Mouse (Mus musculus) 3T3-L1 (cell line): ENCODE data around the gene Mylk.

Experiments
- DNase-seq: peaks from one replicate; pipeline ENCODE4 v3.0.0-alpha.2; 2015; ENCODE audit warnings: low read depth, low spot score

Gene Mylk

DNA sequence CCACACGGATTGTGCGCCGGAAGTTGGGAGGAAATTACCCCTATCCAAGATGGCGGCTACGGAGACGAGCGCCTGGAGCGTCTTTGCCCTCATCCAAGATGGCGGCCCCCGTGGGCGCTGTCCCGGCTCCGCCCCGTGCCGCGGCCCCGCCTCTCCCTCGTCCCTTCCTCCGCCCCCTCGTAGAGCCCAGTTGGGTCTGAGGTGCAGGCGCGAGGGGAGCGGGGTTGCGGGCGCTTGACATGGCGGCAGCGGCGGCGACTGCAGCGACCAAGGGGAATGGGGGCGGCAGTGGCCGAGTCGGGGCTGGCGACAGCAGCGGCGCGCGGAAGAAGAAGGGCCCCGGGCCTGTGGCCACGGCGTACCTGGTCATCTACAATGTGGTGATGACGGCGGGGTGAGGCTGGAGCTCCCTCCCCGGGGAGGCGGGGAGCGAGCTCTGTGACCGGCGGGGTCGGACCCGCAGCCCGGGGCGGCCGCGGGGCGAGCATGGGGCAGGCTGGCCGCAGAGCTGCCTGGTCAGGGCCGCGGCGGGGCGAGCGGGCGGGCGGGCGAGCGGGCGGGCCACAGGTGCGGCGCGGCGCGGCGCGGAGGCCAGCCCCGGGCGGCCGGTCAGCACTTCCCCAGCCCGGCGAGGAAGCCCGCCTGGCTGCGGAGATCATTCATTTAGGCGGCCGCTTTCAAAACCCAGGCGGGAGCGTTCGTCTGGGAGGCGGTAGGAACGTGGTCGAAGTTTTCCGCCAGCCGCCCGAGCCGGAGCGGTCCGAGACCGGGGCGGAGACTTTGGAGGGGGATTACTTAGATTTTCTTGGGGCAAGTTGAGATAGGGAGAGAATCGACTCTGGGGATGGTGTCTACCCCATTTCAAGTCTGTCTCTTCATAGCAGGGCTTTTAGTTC is 277.5 kb downstream of the Mylk start, which contains the start of gene Hacd2:
TSS of gene Hacd2 (plus strand) at position 187 of the 896 bp plus-strand sequence.
- peak; percentile 97 for DNase-seq

DNA sequence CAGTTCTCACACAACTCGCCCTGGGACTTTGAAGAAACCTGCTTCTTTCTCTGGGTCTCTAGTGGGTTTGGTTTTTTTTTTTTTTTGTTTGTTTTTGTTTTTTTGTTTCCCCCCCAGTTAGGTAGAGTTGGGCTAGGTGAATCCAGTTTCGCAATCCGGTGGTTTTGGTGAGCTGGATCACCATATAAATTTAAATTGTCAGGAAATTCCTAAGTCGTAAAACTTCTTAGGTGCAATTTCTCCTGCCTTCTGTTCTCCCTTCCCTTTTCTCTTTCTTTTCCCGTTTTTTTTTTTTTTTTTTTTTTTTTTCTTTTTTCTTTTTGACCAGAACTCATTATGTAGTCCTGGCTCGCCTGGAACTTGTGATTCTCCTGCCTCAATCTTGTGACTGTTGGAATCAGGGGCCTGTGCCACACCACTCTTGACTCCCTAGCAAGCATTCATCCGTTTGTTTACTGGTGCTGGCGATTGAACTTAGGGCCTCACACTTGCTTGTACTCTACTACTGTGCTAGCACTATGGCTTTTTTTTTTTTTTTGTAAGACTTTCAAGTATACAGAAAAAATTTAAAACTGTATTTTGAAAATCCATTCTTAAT is 278.2 kb downstream of the Mylk start:
- peak; percentile 57 for DNase-seq

DNA sequence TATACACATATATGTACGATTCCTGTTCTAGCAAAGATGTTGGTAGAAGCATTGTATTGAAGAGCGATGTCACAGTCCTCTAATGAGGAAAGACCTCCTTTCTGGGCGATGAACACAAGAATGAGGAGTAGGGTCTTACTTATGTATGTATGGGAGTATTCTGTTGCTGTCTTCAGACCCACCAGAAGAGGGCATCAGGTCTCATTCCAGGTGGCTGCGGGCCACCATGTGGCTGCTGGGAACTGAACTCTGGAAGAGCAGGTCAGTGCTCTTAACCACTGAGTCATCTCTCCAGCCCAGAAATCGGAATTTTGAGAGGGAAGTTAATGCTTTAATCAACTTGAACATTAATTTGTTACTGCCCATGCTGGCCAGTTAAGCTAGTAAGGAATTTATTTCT is 279.3 kb downstream of the Mylk start:
- peak; percentile 74 for DNase-seq

DNA sequence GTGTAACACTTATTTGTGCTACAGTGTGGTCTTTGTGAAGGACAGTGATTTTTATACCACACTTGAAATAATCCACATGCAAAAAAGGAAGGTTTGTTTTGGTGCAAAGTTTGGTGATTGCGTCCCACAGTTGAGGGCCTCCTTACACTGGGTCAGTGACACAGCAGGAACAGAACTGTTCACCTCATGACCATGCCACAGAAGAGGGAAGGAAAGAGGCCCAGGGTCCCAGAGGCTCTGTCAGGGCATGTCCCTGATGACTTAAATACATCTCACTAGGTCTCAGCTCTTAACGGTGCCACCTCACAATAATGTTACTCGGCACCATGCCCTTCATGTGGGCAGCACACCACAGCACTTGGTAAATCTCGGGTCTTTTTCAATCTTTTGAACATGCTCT is 280.3 kb downstream of the Mylk start:
- no peak for DNase-seq

DNA sequence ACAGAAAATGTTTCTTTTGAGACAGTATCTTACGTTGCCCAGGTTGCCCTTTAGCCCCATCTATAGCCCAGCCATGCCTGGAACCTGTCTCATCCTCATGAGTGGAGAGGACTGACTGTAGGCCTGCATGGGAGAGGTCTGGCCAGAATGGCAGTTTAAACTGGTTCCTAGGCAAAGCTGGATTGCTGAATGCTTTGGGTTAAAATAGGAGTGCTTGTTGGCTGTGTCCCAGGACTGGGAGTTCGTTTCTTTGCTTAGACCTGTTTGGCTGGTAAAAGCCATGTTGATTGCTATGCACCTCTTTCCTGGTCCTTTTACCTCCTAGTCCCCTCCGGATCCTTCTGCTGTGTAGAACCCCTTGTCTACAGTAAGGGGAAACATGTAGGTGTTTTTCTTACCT is 288.2 kb downstream of the Mylk start:
- DNase-seq, result no peak

DNA sequence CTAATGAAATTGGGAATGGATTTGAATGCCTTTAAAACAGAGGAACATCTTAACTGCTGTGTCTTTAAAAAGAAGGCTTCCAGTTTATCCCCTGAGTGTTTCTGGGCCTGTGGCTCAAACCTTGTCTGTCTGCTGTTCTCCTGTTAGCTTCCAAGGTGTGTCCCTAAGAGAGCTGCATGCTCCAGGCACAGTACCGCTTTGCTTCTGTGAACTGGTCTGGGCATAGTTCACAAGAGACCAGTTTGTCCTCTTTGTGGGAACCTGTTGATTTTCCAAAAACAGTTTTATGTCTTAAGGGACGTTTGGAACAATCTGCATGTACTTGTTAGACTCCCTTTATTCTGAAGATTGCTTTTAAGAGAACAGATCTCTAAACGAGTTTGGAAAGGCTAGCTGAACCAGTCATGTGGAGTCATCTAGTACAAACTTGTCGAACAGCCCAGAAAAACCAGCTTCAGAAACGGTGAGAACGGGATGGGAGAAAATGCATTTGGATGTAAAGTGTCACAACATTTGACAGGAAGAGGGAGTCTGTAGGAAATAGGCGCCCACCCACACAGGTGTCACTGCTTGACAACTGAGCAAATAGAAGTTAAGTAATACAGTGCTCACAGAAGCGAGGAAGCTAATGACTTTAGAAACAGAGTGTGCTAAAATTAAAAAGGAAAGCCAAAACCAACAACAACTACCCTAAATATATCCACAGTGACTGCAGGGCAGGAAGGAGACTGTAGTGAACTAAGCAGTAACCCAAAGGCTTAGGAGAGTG is 289.0 kb downstream of the Mylk start:
- DNase-seq, result no peak

DNA sequence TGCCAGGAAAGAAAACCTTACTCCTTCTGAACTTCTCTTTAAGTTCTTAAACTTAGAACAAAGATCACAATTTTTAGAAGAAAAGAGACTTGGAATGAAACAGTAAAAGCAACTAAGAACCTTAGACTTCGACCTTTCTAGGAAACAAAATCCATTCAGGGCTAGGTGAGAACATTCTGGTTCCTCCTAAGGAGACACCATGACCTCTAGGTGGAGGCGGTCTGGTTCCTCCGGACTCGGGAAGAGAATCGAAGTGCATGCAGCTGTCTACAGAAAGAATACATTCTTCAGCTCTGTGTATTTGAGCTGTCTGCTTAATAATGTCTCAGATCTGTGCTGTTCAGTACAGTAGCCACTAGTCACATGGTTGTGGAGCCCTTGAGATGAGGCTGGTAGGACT is 290.0 kb downstream of the Mylk start:
- DNase-seq, result no peak

DNA sequence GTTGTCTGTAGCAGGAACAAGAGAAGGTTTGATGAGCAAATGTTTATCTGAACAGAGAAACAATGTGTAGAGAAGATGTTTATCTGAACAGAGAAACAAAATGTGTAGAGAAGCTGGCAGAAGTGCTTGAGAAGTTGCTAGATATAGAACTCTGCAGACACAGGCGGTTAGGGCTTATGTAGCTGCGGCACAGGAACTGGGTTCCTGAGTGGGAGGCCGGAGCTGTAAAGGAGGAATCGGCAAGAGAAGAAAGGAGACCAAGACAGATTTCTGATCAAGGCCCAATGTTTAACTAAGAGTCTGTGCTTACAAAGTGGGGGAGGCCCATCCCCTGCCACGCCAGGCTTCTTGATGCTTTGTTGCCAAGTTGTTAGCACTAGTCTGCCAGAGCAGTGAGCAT is 291.7 kb downstream of the Mylk start:
- DNase-seq, result no peak

DNA sequence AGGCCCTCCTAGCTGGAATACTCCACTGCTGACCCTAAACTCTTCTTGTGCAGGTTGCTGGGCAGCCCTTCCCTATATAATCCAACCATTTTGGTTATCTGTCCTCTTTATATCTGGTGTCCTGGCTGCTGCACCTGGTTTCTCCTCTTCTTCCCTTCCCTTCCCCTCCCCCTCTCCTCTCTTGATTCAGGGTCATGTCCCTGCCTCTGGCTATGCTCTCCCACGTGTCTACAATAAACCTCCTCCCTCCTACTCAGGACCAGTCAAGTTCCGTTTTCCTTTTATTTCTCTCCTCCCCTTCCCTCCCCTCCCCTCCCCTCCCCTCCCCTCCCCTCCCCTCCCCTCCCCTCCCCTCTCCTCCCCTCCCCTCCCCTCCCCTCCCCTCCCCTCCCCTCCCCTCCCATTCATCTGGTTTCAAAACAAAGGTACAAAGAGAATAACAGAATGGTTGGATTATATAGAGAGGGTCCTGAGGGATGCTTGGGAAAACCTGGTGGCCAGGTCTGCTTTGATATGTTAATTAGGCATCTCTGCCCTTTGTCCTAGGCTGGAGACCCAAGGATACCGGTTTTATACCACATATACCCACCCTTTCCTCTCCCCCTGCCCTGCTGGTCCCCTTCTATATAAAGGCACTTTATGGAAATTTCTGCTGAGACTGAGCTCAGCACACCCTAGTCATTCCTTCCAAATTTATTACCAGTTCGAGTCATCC is 293.5 kb downstream of the Mylk start:
- DNase-seq, result no peak

DNA sequence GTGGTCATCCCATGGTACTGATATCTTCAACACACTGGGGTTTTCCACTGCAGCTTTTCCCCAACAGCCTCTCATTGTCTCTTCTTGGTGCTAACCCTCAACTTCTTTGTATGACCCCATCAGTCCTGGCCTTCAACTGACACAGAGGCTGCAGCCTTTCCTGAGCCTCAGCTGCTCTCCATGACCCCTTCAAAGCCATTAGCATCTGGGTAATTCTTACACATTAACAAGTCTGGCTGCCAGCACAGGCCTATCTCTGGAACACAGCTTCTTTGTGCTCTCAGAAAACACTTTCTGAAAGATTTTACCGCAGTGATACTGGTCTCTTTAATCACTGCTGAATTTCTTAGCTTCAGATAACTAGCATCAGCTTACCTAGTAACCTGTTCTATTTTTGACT is 295.1 kb downstream of the Mylk start:
- no peak for DNase-seq

DNA sequence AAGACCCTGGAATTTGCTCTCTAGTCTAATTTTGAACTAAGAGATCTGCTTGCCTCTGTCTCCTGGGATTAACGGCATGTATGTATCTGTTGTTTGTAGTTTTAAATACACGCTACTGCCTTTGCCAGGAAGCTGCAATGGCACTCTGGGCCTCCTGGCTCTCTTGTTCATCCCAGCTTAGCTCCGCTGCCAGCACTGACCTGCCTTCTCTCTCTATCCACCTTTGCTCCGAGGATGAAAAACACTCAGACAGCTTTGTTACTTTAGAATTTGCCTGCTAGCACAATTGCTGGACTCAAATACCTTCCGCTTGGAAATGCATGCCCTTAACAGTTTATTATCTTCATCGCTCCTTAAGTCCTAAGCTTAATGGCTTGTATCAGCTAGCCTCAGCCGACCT is 296.0 kb downstream of the Mylk start:
- no peak for DNase-seq

DNA sequence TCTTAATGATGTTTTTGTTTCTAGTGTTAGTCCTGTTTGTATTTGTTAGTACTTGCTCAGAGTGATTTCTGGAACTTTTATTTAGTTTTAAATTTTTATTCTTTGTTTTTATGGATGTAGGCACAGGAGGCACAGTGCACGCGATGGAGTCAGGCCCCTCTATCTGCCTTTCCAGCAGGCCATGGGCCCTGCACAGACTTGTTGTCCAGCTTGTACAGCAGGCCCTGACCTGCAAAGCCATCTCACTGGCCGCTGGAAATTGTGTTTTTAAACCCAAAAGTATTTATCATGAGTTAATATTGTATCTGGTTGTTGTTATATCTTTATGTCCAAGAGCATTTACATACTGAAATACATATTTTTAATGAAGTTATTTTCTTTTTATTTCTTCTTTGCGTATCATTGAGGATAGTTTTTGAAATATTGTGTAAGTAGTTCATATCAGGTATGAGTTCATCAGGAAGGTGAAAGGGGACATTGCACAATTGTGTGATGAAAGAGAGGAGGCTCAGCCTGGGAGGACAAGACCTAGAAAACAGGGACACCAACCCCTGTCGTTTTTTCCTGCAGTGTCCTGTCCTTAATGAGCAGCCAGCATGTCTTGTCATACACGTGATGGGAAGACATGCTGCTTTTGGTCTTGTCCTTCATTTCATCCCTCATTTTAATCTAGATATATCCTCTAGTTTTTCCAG is 301.2 kb downstream of the Mylk start:
- no peak for DNase-seq

DNA sequence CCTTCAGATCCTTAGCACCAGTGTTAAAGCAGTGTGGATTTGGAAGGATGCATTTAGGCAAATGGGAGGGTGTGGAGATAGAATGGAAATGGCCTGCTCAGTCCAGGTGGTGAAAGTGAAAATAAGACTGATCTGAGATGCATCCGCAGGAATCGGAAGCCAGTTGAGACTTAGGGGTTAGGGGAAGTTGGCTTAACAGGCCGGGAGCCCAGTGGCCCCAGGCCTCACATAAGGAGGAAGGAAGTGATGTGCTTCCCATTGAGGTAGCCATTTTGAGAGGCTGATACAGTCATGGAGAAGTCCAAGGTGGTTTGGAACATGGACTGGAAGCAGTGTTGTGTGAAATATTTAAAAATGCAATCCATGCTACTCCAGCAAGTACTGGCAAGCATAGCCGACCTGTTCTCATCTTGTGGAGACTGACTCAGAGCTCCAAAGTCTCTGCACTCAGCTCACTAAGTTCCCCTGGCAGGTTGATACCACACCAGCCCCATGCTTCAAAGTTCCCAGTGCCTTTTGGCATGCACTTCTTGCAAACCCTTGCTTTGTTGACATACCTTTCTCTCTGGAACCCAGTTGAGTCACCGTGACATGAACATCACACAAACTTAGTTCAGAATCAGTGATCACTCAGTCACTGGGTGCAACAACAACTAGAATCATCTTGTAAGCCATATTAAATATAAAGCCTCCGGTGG is 302.4 kb downstream of the Mylk start:
- DNase-seq, result no peak

DNA sequence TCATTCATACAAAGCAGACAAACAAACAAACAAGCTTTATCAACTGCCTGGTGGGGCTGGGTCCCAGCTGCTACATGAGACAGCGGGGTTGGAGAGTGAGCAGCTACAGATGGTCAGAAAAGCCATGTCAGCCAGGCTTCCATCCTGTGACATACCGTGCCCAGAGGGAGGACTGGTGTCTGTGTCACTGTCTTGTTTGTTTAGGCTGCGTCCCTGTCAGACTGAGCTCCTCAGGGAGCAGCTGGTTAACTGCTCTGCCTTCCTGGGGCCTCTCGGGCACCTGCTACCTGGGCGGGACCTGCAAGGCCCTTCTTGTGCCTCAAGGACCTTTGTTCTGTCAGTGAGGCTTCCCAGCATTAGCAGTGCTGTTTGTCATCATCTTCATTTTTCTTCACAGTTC is 306.1 kb downstream of the Mylk start:
- no peak for DNase-seq
